Mouse (Mus musculus) neural tube, postnatal 0 days (tissue): Measurements from ENCODE around the gene Rpl10. TPM values are rescaled to one million over a fixed set of nuclear protein-coding genes. Genes with fewer than 3 reads are reported as not detected.

Experiments used
- microRNA-seq: library from miRNA; unstranded; fragments of <30 nt; microRNA quantifications from one replicate; pipeline ENCODE4, GENCODE M21; 2016
- polyA plus RNA-seq: library from polyadenylated mRNA; unstranded; fragments of >200 nt; fragmentation: Nextera tagmentation; extraction: Ambion mirVana; gene quantifications from 2 replicates; pipeline ENCODE4 v1.2.1, GENCODE M21; 2015

Rpl10 gene
- 381 and 413 TPM in 2 replicates for polyA plus RNA-seq

DNA sequence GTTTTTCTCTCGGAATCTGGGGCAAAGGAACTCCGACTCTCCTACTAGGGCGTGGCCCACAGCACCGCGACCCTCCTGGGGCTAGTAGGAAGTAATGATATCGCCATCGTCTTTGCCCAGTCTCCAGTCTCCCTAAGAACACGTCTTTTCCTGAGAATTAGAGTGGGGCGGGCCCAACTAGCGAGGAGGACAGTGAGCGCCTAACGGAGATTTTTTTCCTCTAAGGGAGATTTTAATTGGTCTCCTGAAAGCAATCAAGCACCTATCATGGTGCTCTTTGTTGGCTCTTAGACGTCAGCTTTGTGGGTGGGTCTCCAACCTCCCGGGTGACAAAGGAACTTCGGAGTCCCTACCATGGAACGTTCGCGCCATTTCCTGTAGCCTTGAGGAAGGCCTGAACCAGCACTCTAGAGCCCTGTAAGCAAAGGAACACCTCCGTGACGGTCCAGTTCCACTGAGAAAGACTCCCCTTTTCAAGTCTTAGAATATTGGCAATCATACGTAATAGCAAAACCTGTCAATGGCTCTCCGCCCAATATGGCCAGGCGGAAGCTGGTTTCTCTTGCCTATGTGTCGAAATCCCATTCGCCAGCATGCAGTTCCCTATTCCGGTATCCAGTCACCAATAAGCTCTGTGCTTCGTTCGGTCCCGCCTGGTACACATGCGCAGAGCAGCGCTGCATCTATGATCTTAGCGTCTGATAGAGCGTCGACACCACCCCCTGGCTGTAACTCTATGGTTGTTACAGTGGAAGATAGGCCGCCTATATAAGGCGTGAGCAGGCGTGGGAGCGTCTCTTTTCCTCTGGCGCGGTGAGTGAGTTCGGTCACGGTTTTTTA lies at the start of gene Rpl10:
Rpl10 (plus strand) TSS at position 751 of the 840 bp plus-strand sequence.

DNA sequence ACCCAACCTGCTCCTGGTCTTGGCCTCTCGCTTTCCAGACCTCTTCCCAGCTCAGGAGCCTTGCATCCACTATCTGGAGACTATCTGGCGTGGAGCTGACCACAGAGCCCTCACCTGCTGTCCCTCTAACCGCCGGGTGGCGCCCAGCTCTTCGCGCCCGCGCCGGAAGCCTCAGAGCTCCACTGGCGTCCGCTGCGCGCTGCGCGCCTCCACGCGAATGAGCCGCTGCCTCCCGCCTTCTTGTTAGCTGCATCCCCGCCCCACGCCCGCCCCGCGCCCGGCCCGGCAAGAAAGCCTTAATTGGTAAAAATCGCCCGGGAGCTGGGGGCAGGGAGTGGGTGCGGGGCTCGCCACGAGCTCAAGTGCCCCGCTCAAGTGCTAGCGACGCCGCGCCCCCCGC lies 21.0 kb upstream of the Rpl10 start, which contains the start of gene Flna:
Flna (minus strand) TSS at position 206 of the 400 bp plus-strand sequence.

DNA sequence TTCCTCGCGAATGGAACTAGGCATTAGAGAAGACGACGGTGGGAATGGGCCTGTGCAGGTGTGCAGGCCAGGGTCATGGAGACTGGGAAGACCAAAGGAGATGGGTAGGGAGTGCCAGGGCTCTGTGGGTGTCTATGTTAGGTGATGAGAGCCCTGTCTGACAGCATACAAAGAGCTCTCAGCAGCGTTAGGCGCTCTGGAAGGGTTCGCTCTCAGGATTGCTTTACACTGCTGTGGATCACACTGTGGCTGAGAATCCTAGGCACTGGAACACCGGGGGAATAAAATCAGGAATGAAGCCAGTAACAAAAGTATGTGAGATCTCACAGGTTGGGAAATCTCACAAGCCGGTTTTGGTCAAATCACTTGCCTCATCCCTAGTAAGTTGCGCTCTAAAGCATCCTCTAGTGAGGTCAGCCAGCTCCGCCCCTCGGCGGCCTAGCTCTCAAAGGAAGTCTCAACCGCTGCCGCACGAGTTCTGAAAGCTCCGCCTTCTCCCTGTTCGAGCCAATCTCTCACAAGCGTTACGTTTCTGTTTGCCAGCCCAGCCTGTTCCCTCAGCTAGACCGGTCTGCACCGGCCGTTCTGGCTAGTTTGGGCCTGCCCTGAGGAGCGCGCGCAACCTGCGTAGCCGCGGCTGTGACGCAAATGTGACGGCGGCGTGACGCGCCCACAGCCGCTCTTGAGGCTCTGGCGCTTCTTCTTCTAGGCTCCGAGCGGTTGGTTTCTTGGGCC lies 16.3 kb upstream of the Rpl10 start, which contains the start of gene Emd:
Emd (plus strand) TSS at position 535 of the 735 bp plus-strand sequence.

DNA sequence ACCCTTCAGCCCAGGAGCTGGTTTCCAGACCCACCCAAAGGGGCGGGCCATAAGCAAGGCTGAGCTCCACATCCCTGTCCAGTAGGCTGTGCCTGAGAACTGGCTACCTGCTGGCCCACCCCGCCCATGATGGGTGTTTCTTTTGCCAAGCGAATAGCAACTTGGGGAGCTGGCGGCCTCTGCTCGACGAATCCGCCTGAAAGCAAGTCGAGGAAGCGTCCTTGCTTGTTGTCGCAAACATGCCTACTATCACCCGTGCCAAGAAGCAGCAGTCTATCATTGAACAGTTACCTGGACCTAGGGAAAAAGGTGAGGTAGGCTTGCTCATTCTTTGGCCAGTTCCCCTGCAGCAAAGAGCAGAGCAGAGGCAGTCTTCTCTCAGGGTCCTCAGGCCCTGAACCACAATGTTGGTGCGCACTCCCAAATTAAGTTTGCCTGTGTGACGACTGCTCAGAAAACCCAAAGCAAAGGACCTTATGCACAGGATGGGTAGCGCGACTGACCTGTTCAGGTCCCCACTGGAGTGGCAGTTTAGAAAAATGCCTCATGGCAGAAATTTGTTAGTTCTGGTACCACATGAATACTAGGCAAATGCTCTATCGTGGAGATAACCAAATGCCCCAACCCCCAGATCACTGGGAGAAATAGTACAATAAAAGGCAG lies 11.3 kb downstream of the Rpl10 start, which contains the start of the genes Taz and Dnase1l1:
Taz (plus strand) TSS at position 181 of the 663 bp plus-strand sequence.
Dnase1l1 (minus strand) TSS at position 606 of the 663 bp plus-strand sequence.

GRCm38 (mm10) chrX:74296538-74297448 lies 26.2 kb downstream of the Rpl10 start, which contains the start of gene Atp6ap1:
Gene Atp6ap1, plus strand, starts transcription at chrX:74297097.

DNA sequence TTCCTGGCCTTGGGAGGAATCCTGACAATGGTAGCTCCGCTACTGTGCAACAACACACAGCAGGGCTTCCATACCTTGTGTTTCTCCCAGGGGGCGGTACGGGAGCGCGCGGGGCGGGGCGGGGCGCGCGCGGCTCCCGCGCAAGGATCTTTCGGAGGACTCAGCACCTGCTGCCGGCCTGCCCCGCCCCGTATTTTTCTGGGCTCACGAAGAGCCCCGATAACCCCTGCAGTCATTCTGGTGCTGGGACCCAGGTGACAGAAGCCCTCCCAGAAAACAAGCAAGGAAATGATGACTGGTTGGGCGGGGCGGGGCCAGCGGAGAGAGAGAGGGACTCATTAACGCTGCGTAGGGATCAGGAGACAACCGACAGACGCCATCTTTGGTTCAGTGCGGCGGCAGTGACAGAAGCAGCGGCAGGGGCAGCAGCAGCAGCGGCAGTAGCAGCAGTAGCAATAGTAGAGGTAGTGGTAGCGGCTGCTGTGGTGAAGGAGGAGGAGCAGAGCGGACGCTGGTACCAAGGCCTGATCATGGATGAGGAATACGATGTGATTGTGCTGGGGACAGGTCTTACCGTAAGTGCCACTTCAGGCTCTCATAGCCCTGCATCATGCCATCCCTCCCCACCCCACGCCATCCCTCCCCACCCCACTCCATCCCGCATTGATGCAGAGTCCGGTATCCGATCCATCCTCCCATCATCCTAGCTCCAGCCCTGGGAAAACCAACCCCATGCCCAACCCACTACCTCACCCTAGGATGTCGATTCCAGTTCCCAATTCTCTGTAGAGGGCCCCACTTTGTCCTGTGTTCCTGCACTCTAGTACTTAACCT lies 34.5 kb downstream of the Rpl10 start, which contains the start of gene Gdi1:
Gdi1 (plus strand) TSS at position 132 of the 834 bp plus-strand sequence.

GRCm38 (mm10) chrX:74312540-74313464 lies 42.2 kb downstream of the Rpl10 start, which contains the start of gene Fam50a:
Gene Fam50a, plus strand, starts transcription at chrX:74313033.

Small RNA genes lying within 50 kb of the gene (microRNA-seq; reads per million reads assigned to microRNA genes)
- not detected for gene Mir7091
- not detected for gene Mir7092

Other genes starting within 250 kb of the Rpl10 start
- gene Irak1, start 246.9 kb upstream of the Rpl10 start, polyA plus RNA-seq: 39.7 and 41.8 TPM in 2 replicates
- gene Opn1mw, start 143.3 kb upstream of the Rpl10 start, polyA plus RNA-seq: not detected in 2 replicates
- 10.4 and 12.3 TPM in 2 replicates for gene Mecp2, start 135.4 kb upstream of the Rpl10 start, polyA plus RNA-seq
- gene Tex28, start 103.0 kb upstream of the Rpl10 start, polyA plus RNA-seq: not detected in 2 replicates
- gene Tktl1, start 93.6 kb upstream of the Rpl10 start, polyA plus RNA-seq: 0.06 and 0.11 TPM in 2 replicates
- gene Flna, start 21.0 kb upstream of the Rpl10 start, polyA plus RNA-seq: 43.8 and 61.0 TPM in 2 replicates
- gene Emd, start 16.1 kb upstream of the Rpl10 start, polyA plus RNA-seq: 14.8 and 19.3 TPM in 2 replicates
- gene Taz, start 11.1 kb downstream of the Rpl10 start, polyA plus RNA-seq: 71.7 and 76.5 TPM in 2 replicates
- 4.8 and 6.5 TPM in 2 replicates for gene Dnase1l1, start 11.5 kb downstream of the Rpl10 start, polyA plus RNA-seq
- gene Atp6ap1, start 26.3 kb downstream of the Rpl10 start, polyA plus RNA-seq: 288 and 316 TPM in 2 replicates
- 703 and 737 TPM in 2 replicates for gene Gdi1, start 34.2 kb downstream of the Rpl10 start, polyA plus RNA-seq
- 50.7 and 58.8 TPM in 2 replicates for gene Fam50a, start 42.2 kb downstream of the Rpl10 start, polyA plus RNA-seq
- 17.0 and 25.9 TPM in 2 replicates for gene Plxna3, start 58.3 kb downstream of the Rpl10 start, polyA plus RNA-seq
- gene Lage3, start 82.8 kb downstream of the Rpl10 start, polyA plus RNA-seq: 84.2 and 99.7 TPM in 2 replicates
- 62.6 and 63.8 TPM in 2 replicates for gene Ubl4a, start 102.4 kb downstream of the Rpl10 start, polyA plus RNA-seq
- 7.3 TPM in 2 replicates for gene Slc10a3, start 102.5 kb downstream of the Rpl10 start, polyA plus RNA-seq
- 29.6 and 32.1 TPM in 2 replicates for gene Fam3a, start 122.5 kb downstream of the Rpl10 start, polyA plus RNA-seq
- 9.5 and 9.7 TPM in 2 replicates for gene Ikbkg, start 122.5 kb downstream of the Rpl10 start, polyA plus RNA-seq
- 38.9 and 41.4 TPM in 2 replicates for gene G6pdx, start 158.4 kb downstream of the Rpl10 start, polyA plus RNA-seq
- not detected in 2 replicates for gene Gm6880, start 210.6 kb downstream of the Rpl10 start, polyA plus RNA-seq